Mouse (Mus musculus) intestine, postnatal 0 days (tissue): ENCODE measurements at regions not wholly inside any gene's neighbourhood (a gene's known extent, or its start where the extent isn't known, plus 50 kb on each side); places are given as distances from the start of the nearest gene placed in this dataset.

Experiments
- ATAC-seq: fragments of 200-750 bp; cut with Nextera tagmentation; 2 replicates; pipeline ENCODE4 v1.8.0; 2017; ENCODE audit warnings: mild to moderate bottlenecking, moderate TSS enrichment, moderate library complexity
- H3K27ac ChIP-seq: fragments of 300-500 bp; sonication (generic); 2 replicates; pipeline ENCODE4 v1.5.1; 2014; ENCODE audit warnings: mild to moderate bottlenecking, low read depth, low read length, moderate library complexity
- H3K27me3 ChIP-seq: fragments of 300-500 bp; sonication (generic); replicated peaks from 2 replicates; pipeline ENCODE4 v1.6.1; 2014; ENCODE audit warnings: low read length, mixed read lengths; ENCODE audit not compliant: control insufficient read depth, insufficient read depth
- H3K36me3 ChIP-seq: fragments of 300-500 bp; sonication (generic); 2 replicates; pipeline ENCODE4 v1.6.1; 2014; ENCODE audit warnings: mild to moderate bottlenecking, moderate library complexity; ENCODE audit not compliant: control insufficient read depth, insufficient read depth
- H3K4me1 ChIP-seq: fragments of 300-500 bp; sonication (generic); replicated peaks from 2 replicates; pipeline ENCODE4 v1.6.1; 2014; ENCODE audit warnings: antibody characterized with exemption, low read length, mixed read lengths; ENCODE audit not compliant: control insufficient read depth, insufficient read depth
- H3K4me2 ChIP-seq: fragments of 300-500 bp; sonication (generic); replicated peaks from 2 replicates; pipeline ENCODE4 v1.6.1; 2014; ENCODE audit warnings: low read depth, mild to moderate bottlenecking, moderate library complexity
- H3K4me3 ChIP-seq: fragments of 300-500 bp; sonication (generic); 2 replicates; pipeline ENCODE4 v1.5.1; 2014; ENCODE audit warnings: low read depth, low read length
- H3K9ac ChIP-seq: fragments of 300-500 bp; sonication (generic); 2 replicates; pipeline ENCODE4 v1.6.1; 2014; ENCODE audit warnings: mild to moderate bottlenecking, low read depth, low read length
- H3K9me3 ChIP-seq: fragments of 300-500 bp; sonication (generic); 2 replicates; pipeline ENCODE4 v1.6.1; 2016; ENCODE audit warnings: mixed run types; ENCODE audit not compliant: control insufficient read depth
- CTCF ChIP-seq: sonication (generic); IDR thresholded peaks from 2 replicates; pipeline ENCODE4 v1.5.1; 2016; ENCODE audit warnings: low read depth, mild to moderate bottlenecking, control low read depth, antibody characterized with exemption, moderate library complexity
- WGBS: fragments of 180-500 bp; shearing (Covaris S2); extraction: QIAGEN DNeasy Blood & Tissue Kit; methylation state at CpG from one replicate; pipeline ENCODE4 v1.1.7; 2014; 5-methylcytosine and 5-hydroxymethylcytosine counted together

DNA sequence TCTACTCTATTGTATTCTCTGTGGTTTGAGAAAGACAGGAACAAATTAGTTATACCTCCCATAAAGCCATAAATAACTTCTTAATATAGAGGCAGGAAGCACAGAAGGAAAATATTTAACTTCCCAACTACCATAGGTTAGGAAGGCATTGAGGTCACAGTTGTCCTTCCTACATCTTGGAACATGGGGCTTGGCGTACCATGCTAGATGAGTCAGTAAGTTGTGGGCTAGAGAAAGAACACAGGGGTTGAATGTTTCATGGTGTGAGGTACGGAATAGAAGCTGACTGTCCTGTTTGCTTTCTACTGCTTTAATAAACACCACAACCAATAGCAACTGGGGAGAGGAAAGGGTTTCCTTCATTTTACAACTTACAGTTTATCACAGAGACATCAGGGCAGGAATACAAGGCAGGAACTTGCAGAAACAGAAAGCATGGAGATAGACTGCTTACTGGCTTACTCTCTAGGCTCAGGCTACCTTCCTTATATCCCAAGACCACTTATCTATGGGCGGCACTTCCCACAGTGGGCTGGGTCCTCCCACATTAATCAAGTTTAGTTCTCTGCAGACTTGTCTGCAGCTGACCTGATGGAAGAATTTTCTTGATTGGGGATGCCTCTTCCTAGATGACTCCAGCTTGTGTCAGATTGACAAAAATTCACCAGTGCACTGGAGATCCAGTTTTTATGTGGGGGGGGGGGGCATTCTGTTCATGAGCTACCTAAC is 82.3 kb upstream of the Tet2 start:
- no peak for TF ChIP-seq CTCF
- Histone ChIP-seq H3K4me2 (no peak overlapping the region), H3K27me3 (no peaks in the 10 kb centered on the region), H3K4me1 (no peaks in the 10 kb centered on the region), H3K4me3 (no peak overlapping the region), H3K36me3 (no peaks in the 10 kb centered on the region), H3K9ac (no peak overlapping the region), H3K9me3 (no peaks in the 10 kb centered on the region), H3K27ac (no peak overlapping the region)
- no peak for ATAC-seq
- WGBS, result 54% methylated on average over 3 of the region's 3 CpGs

DNA sequence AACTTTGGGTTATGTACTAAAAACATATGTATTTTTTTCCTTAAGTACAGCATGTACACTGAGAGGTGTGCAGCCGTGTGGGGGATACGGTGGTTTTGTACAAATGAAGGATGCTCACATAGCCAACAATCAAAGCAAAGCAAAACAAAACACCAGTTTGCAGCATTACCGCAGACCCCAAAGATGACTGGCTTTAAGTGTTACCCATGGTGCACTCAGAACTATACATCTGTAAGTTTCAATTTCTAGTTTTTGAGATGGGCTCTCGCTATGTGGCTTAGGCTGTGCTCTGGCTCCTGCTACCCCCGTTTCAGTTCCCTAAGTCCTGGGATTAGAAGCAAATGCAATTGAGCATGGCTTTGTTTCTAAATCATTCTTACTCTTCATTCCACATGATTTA is 89.4 kb upstream of the Tet2 start:
- H3K4me1 ChIP-seq, result no peaks in the 10 kb centered on the region
- TF ChIP-seq CTCF, result no peak
- H3K36me3 ChIP-seq, result no peaks in the 10 kb centered on the region
- H3K27me3 ChIP-seq, result no peaks in the 10 kb centered on the region
- 94% methylated on average over 5 of the region's 5 CpGs for WGBS
- H3K4me2 ChIP-seq, result no peak overlapping the region
- H3K9ac ChIP-seq, result no peak overlapping the region
- no peaks in the 10 kb centered on the region for H3K9me3 ChIP-seq
- no peak for ATAC-seq
- no peak overlapping the region for H3K4me3 ChIP-seq
- no peak overlapping the region for H3K27ac ChIP-seq

DNA sequence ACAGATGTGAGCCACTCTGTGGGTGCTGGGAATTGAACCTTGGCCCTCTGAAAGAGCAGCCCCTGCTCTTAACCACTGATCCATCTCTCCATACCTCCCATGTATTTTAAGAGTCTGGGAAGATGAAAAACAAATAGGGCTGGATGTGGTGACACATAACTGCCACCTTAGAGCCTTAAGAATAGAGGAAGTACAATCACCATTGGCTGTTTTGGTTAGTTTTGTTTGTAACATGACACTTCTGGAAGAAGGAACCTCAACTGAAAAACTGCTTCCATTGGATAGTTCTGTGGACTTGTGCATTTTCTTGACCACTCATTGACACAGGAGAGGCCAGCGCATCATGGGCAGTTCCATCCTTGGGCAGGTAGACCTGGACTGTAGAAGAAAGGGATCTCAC is 100.7 kb upstream of the Tet2 start:
- H3K36me3 ChIP-seq, result no peaks in the 10 kb centered on the region
- H3K4me3 ChIP-seq, result no peak overlapping the region
- H3K27me3 ChIP-seq, result no peaks in the 10 kb centered on the region
- H3K27ac ChIP-seq, result no peak overlapping the region
- no peak for TF ChIP-seq CTCF
- no peak overlapping the region for H3K4me2 ChIP-seq
- no peak for ATAC-seq
- 97% methylated on average over 1 of the region's 1 CpGs for WGBS
- no peaks in the 10 kb centered on the region for H3K4me1 ChIP-seq
- no peak overlapping the region for H3K9ac ChIP-seq
- H3K9me3 ChIP-seq, result no peaks in the 10 kb centered on the region

DNA sequence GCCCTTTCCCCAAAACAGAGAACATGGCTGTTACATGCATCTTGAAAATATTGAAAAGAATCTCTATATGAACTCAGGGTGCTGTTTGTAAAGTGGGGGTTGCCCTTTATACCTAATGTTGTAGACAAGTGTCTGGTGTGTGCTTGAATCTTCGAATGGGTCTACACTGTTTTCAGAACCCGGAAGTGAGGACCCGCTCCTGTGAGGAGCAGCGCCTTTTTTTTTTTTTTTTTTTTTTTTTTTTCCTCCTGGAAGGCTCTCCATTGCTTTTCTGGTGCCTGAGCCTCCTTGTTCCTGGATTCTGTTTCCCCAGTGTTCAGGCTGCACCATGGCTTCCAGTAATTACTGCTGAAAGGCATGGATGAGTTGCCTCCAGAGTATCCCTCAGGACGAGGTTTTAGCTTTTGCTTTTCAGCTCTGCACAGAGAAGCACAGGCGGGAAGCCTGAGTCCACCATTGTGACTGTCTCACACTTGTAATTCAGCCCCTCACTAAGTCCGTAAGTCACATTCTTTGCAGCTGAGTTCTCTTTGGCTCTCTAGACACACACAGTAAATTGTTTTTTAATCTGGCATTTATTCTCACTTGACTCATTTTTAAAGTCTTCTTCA is 101.6 kb upstream of the Tet2 start:
- no peak overlapping the region for H3K27ac ChIP-seq
- no peaks in the 10 kb centered on the region for H3K27me3 ChIP-seq
- H3K4me2 ChIP-seq, result no peak overlapping the region
- H3K9me3 ChIP-seq, result no peaks in the 10 kb centered on the region
- no peak for ATAC-seq
- WGBS, result 84% methylated on average over 7 of the region's 7 CpGs
- H3K36me3 ChIP-seq, result no peaks in the 10 kb centered on the region
- TF ChIP-seq CTCF, result no peak
- no peak overlapping the region for H3K9ac ChIP-seq
- H3K4me3 ChIP-seq, result no peak overlapping the region
- H3K4me1 ChIP-seq, result no peaks in the 10 kb centered on the region

DNA sequence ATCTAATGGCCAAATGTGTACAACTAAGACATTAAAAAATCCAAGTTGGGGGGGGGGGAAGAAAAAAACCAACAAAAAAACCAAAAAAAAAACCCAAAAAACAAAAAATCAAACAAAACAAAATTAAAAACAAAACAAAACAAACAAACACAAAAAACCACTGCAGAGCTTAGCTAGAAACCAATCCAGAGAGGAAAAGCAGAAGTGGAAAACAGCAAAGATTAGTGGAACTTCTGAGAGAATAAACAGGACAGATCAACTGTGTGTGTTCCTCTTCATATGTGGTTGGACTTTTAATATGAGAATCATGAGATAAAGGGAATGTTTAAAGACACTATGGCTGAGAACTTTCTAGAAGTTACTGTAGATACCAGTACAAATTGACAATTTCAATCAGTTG is 105.1 kb upstream of the Tet2 start:
- no peaks in the 10 kb centered on the region for H3K4me1 ChIP-seq
- no peak overlapping the region for H3K4me2 ChIP-seq
- no peaks in the 10 kb centered on the region for H3K36me3 ChIP-seq
- H3K27me3 ChIP-seq, result no peaks in the 10 kb centered on the region
- no peak for ATAC-seq
- H3K9ac ChIP-seq, result no peak overlapping the region
- H3K9me3 ChIP-seq, result no peaks in the 10 kb centered on the region
- no peak overlapping the region for H3K4me3 ChIP-seq
- no peak overlapping the region for H3K27ac ChIP-seq
- TF ChIP-seq CTCF, result no peak

DNA sequence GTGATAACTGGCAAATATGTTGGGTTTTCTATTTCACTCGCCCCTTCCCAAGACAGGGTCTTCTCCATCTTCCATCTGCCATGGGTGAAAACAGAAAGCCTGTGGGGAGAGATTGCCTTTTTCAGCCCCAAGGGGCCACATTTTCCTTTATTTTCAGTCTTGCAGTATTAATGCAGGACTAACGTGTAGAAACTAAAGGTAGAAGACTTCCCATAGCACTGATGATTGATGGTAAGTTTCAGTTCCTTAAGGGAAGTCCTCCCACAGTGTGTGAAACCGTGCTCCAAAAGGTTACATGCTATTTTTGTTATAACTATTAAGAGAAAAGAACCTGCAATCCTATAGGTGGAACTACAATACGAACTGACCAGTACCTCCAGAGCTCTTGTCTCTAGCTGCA is 107.1 kb upstream of the Tet2 start:
- H3K4me1 ChIP-seq, result no peaks in the 10 kb centered on the region
- no peak for ATAC-seq
- H3K9ac ChIP-seq, result no peak overlapping the region
- H3K4me3 ChIP-seq, result no peak overlapping the region
- H3K27me3 ChIP-seq, result no peaks in the 10 kb centered on the region
- no peak for TF ChIP-seq CTCF
- H3K27ac ChIP-seq, result no peak overlapping the region
- H3K4me2 ChIP-seq, result no peak overlapping the region
- no peaks in the 10 kb centered on the region for H3K9me3 ChIP-seq
- no peaks in the 10 kb centered on the region for H3K36me3 ChIP-seq
- 84% methylated on average over 4 of the region's 4 CpGs for WGBS
